Mouse (Mus musculus): ENCODE data around the gene Trim54. TPM values are rescaled to one million over a fixed set of nuclear protein-coding genes. Genes with fewer than 3 reads are reported as not detected.

The Trim54 gene
- polyA plus RNA-seq (2015; fragmentation: Nextera tagmentation; extraction: Ambion mirVana), result not detected in 2 replicates

DNA sequence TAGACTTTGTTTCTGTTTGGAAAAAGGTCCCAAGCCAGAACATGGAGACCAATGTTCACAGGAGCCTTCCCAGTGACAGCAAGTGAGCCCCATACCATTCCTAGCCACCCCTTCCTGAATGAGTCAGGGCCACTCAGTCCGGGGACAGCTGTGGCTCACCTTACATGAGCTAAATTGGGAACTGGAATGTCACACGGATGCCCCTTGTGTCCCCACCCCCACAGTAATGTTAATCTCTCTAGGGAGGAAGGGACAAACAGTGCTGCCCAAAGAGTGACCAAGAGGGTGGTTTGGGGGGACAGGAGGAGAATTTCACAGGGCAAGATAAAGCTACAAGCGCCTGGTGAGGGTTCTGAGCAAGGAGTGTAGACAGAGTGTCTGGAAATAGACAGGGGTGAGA, at the start of gene Trim54:
TSS of gene Trim54 (plus strand) at position 359 of the 400 bp plus-strand sequence.
- no peaks in the 10 kb centered on the region for H3K4me1 ChIP-seq
- H3K4me2 ChIP-seq, result no peak within 1 kb of the TSS
- WGBS, result 45% methylated on average over 3 of the region's 3 CpGs
- H3K27ac ChIP-seq, result no peak within 1 kb of the TSS
- ATAC-seq (replicated peaks), result no peak
- no peak within 1 kb of the TSS for H3K9ac ChIP-seq
- H3K9me3 ChIP-seq, result no peaks in the 10 kb centered on the region
- no peaks in the 10 kb centered on the region for H3K36me3 ChIP-seq (replicated peaks)
- no peaks in the 10 kb centered on the region for H3K27me3 ChIP-seq (replicated peaks)
- H3K4me3 ChIP-seq, result no peak within 1 kb of the TSS

DNA sequence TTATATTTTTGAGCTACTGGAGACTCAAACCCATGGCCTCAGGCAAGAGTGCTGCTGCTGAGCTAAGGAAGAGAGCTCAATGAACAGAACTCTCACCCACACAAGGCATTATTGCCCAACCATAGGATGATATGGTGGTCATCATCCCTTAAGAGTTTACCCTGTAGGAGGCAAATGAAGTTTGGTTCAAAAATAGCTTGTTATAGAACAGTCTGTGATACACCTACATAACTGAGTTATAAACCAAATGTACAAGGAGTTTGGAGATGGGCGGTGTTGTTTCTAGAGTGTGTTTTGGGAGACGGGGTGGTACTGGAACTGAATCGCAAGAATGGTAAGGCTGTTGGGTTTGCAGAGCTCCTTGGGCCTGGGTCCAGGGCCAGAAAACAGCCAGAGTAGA, 46.7 kb upstream of the Trim54 start:
- no peak for ATAC-seq (replicated peaks)
- Histone ChIP-seq H3K9ac (no peak overlapping the region), H3K36me3 (replicated peaks) (peaks cover 48% of the 10 kb centered on the region), H3K27me3 (replicated peaks) (no peaks in the 10 kb centered on the region), H3K9me3 (no peaks in the 10 kb centered on the region), H3K4me2 (no peak overlapping the region), H3K4me3 (no peak overlapping the region), H3K27ac (no peak overlapping the region), H3K4me1 (no peaks in the 10 kb centered on the region)
- 98% methylated on average over 3 of the region's 3 CpGs for WGBS

DNA sequence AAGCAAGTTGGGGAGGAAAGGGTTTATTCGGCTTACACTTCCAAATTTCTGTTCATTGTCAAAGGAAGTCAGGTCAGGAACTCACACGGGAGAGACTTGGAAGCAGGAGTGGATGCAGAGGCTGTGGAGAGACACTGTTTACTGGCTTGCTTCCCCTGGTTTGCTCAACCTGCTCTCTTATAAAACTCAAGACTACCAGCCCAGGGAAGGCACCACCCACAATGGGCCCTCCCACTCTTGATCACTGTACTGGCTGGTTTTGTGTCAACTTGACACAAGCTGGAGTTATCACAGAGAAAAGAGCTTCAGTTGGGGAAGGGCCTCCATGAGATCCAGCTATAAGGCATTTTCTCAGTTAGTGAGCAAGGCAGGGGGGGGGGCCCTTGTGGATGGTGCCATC, 45.5 kb upstream of the Trim54 start:
- Histone ChIP-seq H3K27me3 (replicated peaks) (no peaks in the 10 kb centered on the region), H3K36me3 (replicated peaks) (peaks cover 53% of the 10 kb centered on the region), H3K4me1 (no peaks in the 10 kb centered on the region), H3K27ac (no peak overlapping the region), H3K9me3 (no peaks in the 10 kb centered on the region), H3K9ac (no peak overlapping the region), H3K4me2 (no peak overlapping the region), H3K4me3 (no peak overlapping the region)
- no peak for ATAC-seq (replicated peaks)
- 91% methylated on average over 2 of the region's 2 CpGs for WGBS

DNA sequence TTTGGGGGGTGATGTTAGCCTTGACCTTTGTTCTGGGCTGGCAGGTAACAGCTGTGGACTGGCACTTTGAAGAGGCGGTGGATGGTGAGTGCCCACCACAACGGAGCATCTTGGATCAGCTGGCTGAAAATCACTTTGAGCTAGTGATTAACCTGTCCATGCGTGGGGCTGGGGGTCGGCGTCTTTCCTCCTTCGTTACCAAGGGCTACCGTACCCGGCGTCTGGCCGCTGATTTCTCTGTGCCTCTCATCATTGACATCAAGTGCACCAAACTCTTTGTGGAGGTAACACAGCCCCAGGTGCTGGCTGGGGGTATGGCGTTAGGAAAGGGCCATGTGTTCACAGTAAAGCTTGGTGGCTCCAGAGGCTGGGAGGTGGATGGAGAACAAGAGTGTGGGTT, 44.7 kb upstream of the Trim54 start:
- Histone ChIP-seq H3K4me3 (no peak overlapping the region), H3K9ac (no peak overlapping the region), H3K9me3 (no peaks in the 10 kb centered on the region), H3K36me3 (replicated peaks) (peaks cover 52% of the 10 kb centered on the region), H3K4me2 (no peak overlapping the region), H3K27me3 (replicated peaks) (no peaks in the 10 kb centered on the region), H3K4me1 (no peaks in the 10 kb centered on the region), H3K27ac (no peak overlapping the region)
- 95% methylated on average over 11 of the region's 11 CpGs for WGBS
- ATAC-seq (replicated peaks), result no peak

DNA sequence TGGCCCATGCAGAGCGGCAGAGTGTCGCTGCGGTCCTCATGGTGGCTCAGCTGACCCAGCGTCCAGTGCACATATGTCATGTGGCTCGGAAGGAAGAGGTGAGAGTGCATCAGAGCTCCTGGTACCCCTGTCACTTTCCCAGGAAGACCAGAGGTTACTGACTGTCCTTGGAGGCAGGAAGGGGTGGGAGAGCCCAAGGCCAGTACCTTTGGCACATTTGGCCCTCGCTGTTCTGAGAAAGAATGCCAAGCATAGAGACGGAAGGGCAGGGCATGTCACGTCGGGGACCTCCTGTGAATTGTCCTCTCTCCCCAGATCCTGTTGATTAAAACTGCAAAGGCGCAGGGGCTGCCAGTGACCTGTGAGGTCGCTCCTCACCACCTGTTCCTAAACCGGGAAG, 43.3 kb upstream of the Trim54 start:
- no peak overlapping the region for H3K9ac ChIP-seq
- H3K4me3 ChIP-seq, result no peak overlapping the region
- H3K27ac ChIP-seq, result no peak overlapping the region
- ATAC-seq (replicated peaks), result no peak
- peaks cover 44% of the 10 kb centered on the region for H3K36me3 ChIP-seq (replicated peaks)
- no peaks in the 10 kb centered on the region for H3K4me1 ChIP-seq
- no peaks in the 10 kb centered on the region for H3K27me3 ChIP-seq (replicated peaks)
- WGBS, result 92% methylated on average over 12 of the region's 12 CpGs
- no peak overlapping the region for H3K4me2 ChIP-seq
- no peaks in the 10 kb centered on the region for H3K9me3 ChIP-seq

DNA sequence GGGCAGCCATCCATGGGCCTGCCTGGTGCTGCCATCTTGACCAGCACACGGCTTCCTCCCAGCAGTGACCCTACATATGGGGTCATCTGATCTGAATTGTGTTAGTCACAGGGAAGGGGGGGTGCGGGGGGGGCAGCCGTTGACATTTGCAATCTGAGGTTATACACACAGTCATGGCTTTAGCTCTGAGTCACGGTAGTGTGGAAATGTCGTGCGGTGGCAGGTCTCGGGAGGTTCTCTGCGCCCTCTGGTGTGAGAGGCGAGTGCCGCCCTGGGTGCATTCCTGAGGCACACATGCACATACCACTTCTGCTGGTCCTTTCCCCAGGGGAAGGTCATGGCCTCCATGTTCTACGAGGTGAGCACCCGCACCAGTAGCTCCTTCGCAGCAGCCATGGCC, 40.2 kb upstream of the Trim54 start:
- H3K4me3 ChIP-seq, result no peak overlapping the region
- H3K9me3 ChIP-seq, result no peaks in the 10 kb centered on the region
- H3K9ac ChIP-seq, result no peak overlapping the region
- H3K36me3 ChIP-seq (replicated peaks), result peaks cover 32% of the 10 kb centered on the region
- WGBS, result 92% methylated on average over 13 of the region's 13 CpGs
- H3K27ac ChIP-seq, result no peak overlapping the region
- ATAC-seq (replicated peaks), result no peak
- no peak overlapping the region for H3K4me2 ChIP-seq
- H3K27me3 ChIP-seq (replicated peaks), result no peaks in the 10 kb centered on the region
- no peaks in the 10 kb centered on the region for H3K4me1 ChIP-seq

DNA sequence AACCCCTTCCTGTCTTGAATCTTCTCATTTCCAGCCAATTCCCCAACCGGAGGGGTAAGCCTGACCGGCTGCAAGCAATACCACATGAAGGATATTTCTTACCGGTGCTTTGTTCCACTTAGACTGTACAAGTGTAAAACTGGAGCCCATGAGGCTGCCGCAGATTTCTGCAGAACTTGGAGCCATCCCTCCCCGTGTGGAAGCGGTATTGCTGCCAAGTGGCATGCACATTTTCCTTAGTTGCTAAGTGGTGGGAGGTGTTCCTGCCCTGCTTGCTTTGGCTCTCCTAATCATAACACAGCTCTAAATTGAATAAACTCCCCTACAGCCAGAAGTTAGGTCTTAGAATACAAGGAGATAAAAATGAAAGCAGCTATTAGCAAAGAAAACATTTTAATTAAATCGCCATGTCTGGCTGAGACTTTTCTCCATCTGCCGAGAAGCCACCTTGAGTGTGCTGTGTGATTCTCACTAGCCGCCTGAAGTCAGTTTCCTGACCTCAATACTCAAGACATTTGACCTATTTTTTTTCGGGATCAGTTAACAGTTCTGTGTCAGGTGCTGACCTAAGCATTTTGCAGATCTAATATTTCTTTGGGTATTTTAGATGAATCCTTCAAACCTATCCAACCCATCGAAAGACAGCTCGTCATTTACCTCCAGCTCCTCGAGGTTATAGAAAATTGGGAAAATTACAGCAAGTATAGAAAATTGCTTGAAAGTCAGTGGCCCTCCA, 36.3 kb upstream of the Trim54 start:
- H3K9me3 ChIP-seq, result no peaks in the 10 kb centered on the region
- no peak overlapping the region for H3K9ac ChIP-seq
- H3K4me1 ChIP-seq, result peaks cover 12% of the 10 kb centered on the region
- H3K27me3 ChIP-seq (replicated peaks), result no peaks in the 10 kb centered on the region
- no peak for ATAC-seq (replicated peaks)
- peaks cover 11% of the 10 kb centered on the region; the same call in 1 of the 2 replicates for H3K36me3 ChIP-seq (replicated peaks)
- H3K27ac ChIP-seq, result no peak overlapping the region
- no peak overlapping the region for H3K4me2 ChIP-seq
- H3K4me3 ChIP-seq, result no peak overlapping the region
- WGBS, result 85% methylated on average over 13 of the region's 13 CpGs

DNA sequence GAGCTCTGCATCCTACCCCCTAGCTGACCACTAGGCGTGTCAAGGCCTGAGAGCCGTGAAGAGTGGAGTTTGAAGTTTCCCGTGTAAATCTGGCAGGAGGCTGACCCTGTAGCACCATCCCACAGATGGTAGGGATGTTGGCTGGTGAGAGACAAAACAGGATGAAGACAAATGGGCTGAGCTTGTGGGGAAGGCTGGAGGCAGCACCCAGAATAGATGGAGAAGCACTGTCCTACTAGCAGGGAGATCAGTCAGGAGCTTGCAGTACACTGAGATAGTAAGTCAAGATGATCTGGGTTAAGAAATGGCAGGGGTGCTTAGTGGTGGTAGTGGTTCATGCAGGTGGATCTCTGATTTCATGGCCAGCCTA, 35.7 kb upstream of the Trim54 start:
- Histone ChIP-seq H3K9me3 (no peaks in the 10 kb centered on the region), H3K27ac (no peak overlapping the region), H3K4me2 (no peak overlapping the region), H3K27me3 (replicated peaks) (no peaks in the 10 kb centered on the region), H3K9ac (no peak overlapping the region), H3K4me1 (peaks cover 12% of the 10 kb centered on the region), H3K36me3 (replicated peaks) (peaks cover 11% of the 10 kb centered on the region; the same call in 1 of the 2 replicates), H3K4me3 (no peak overlapping the region)
- ATAC-seq (replicated peaks), result no peak
- 65% methylated on average over 3 of the region's 3 CpGs for WGBS

DNA sequence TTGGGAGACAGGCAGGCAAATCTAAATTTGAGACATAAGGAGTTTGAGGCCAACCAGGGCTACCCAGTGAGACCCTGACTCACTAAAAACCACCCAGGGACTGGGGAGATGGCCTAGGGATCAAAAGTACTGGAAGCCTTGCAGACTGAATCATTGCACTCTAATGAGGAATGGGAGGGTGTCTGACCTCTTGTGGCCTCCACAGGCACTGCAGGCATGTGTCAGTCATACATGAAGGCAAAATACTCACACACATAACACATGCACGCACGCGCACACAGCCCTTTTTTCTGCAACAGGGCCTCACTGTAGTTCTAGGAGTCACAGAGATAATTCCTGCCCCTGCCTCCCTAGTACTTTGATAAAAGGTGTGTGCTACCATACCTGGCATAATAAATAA, 35.1 kb upstream of the Trim54 start:
- WGBS, result 77% methylated on average over 3 of the region's 3 CpGs
- Histone ChIP-seq H3K27me3 (replicated peaks) (no peaks in the 10 kb centered on the region), H3K9me3 (no peaks in the 10 kb centered on the region), H3K27ac (no peak overlapping the region), H3K36me3 (replicated peaks) (peaks cover 7% of the 10 kb centered on the region; the same call in 1 of the 2 replicates), H3K9ac (no peak overlapping the region), H3K4me3 (no peak overlapping the region), H3K4me2 (no peak overlapping the region), H3K4me1 (peaks cover 12% of the 10 kb centered on the region)
- ATAC-seq (replicated peaks), result no peak

DNA sequence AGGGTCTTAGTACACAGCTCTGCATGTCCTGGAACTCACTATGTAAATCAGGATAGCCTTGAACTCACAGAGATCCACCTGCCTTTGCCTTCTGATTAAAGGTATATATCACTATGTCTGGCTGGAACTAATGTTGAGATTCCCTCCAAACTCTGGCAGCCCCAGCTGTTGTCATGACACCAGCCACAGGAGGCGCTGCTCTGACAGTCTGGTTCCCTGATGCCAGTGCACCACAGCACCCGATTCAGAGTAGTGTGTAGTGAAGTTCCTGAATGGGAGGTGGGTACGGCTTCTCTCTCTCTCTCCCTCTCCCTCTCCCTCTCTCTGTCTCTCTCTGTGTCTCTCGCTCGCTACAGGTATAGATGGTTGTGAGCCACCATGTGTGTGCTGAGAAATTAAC, 34.2 kb upstream of the Trim54 start:
- no peaks in the 10 kb centered on the region for H3K27me3 ChIP-seq (replicated peaks)
- no peak overlapping the region for H3K4me2 ChIP-seq
- H3K4me3 ChIP-seq, result no peak overlapping the region
- no peak for ATAC-seq (replicated peaks)
- H3K9ac ChIP-seq, result no peak overlapping the region
- H3K27ac ChIP-seq, result 0 out of 2 replicates have a peak overlapping the region, but pooled peaks have one; percentile 53
- no peaks in the 10 kb centered on the region for H3K9me3 ChIP-seq
- WGBS, result 15% methylated on average over 5 of the region's 5 CpGs
- H3K4me1 ChIP-seq, result peaks cover 16% of the 10 kb centered on the region
- H3K36me3 ChIP-seq (replicated peaks), result peaks cover 6% of the 10 kb centered on the region; the same call in 1 of the 2 replicates

DNA sequence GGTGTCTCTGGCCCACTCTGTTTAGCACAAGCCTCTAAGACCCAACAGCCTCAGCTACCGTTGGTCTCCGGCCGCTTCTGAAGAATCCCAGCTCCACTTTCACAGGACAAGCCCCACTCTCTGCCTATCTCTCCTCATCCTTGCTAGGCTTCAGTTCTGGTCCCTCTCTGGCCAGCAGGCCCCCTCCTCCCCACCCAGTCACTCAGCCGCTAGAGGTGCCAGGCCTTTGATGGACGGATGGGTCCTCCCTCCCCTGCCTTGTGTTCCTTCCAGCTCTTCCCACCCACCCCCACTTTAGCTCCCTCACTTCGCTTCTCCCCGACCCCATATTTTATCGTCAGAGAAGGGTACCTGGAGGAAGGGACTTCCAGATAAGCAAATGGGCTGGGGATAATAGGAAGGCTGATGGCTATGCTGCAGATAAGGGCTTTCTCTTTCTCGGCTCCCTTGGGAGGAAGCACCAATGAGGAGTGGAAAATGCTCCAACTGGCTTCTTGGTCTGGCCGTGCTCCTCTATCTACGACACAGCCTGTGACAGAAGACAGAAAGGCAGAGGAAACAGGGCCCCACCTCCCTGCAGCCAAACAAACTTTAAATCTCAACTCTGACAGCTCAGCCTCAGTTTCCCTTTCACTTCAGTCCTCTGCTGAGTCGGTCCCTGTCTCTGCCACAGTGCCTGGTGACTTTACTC, 33.4 kb upstream of the Trim54 start:
- Histone ChIP-seq H3K4me2 (no peak overlapping the region), H3K27me3 (replicated peaks) (no peaks in the 10 kb centered on the region), H3K4me1 (peaks cover 16% of the 10 kb centered on the region), H3K36me3 (replicated peaks) (peaks cover 2% of the 10 kb centered on the region; the same call in 1 of the 2 replicates), H3K4me3 (no peak overlapping the region), H3K9me3 (no peaks in the 10 kb centered on the region), H3K9ac (no peak overlapping the region), H3K27ac (0 out of 2 replicates have a peak overlapping the region, but pooled peaks have one; percentile 53)
- WGBS, result 28% methylated on average over 12 of the region's 12 CpGs
- 0 out of 2 replicates have a peak, but pooled peaks have one; percentile 37 for ATAC-seq (replicated peaks)

DNA sequence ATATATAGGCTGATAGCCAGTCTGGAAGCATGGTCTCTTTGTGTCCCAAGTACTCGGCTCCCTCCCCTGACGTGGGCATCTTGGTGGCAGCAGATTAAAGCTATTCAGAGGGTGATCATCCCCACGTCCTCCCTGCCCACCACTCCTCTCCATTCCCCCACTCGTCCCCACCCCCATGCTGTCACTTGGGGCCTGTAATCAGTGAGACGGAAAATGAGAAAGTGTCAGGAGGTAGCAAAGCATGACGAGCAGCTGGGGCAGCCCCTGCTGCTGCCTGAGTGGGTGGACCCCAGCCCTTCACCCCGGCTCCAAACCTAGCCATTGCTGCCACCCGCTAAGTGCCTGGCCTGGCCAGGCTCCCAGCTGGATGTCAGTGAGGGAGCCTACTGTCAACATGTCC, 32.6 kb upstream of the Trim54 start:
- H3K27me3 ChIP-seq (replicated peaks), result no peaks in the 10 kb centered on the region

More for the DNA sequence above, 32.6 kb upstream of the Trim54 start:
- ATAC-seq (replicated peaks), result peak; percentile 51; the same call in 1 of the 2 replicates
- Histone ChIP-seq H3K4me2 (no peak overlapping the region), H3K4me3 (no peak overlapping the region), H3K9me3 (no peaks in the 10 kb centered on the region), H3K27ac (no peak overlapping the region), H3K36me3 (replicated peaks) (no peaks in the 10 kb centered on the region), H3K9ac (no peak overlapping the region), H3K4me1 (peaks cover 16% of the 10 kb centered on the region)
- WGBS, result under 1% methylated on average over 8 of the region's 8 CpGs
